Mouse (Mus musculus) heart, embryonic 14.5 days (tissue): ENCODE measurements at regions not wholly inside any gene's neighbourhood (a gene's known extent, or its start where the extent isn't known, plus 50 kb on each side); places are given as distances from the start of the nearest gene placed in this dataset.
A peak's percentile ranks its signal among the peaks of the same experiment; 100 is the strongest.

Source experiments
- ATAC-seq: fragments of 200-750 bp; cut with Nextera tagmentation; 2 replicates; pipeline ENCODE4 v1.8.0; 2017; ENCODE audit warnings: low read depth, moderate TSS enrichment; ENCODE audit not compliant: insufficient number of reproducible peaks, insufficient read depth, low FRiP score
- H3K27ac ChIP-seq, 2 experiments: fragments of 200-500 bp in 1 of 2; fragments of 300-500 bp in 1 of 2; sonication (generic) in 1 of 2; replicated peaks in 1 of 2; 2 replicates each; pipeline ENCODE4 v1.5.1; 2012 to 2014; ENCODE audit warnings: low read depth in 2 of 2, low read length in 2 of 2, control low read depth in 1 of 2, mild to moderate bottlenecking in 1 of 2, mixed read lengths in 1 of 2; ENCODE audit not compliant: control insufficient read depth in 1 of 2, insufficient read depth in 1 of 2
- H3K27me3 ChIP-seq: fragments of 300-500 bp; sonication (generic); 2 replicates; pipeline ENCODE4 v1.6.1; 2014; ENCODE audit warnings: mild to moderate bottlenecking, low read length, control low read depth; ENCODE audit not compliant: control insufficient read depth, insufficient read depth
- H3K36me3 ChIP-seq: fragments of 300-500 bp; sonication (generic); 2 replicates; pipeline ENCODE4 v1.6.1; 2014; ENCODE audit warnings: mild to moderate bottlenecking, control low read depth, low read length, mixed read lengths; ENCODE audit not compliant: control insufficient read depth, insufficient read depth
- H3K4me1 ChIP-seq, 2 experiments: fragments of 200-500 bp in 1 of 2; fragments of 300-500 bp in 1 of 2; sonication (generic) in 1 of 2; 2 replicates each; pipeline ENCODE4 v1.6.1; 2012 to 2014; ENCODE audit warnings: low read length in 2 of 2, control low read depth in 1 of 2, mixed read lengths in 1 of 2; ENCODE audit not compliant: control insufficient read depth in 2 of 2, insufficient read depth in 2 of 2
- H3K4me2 ChIP-seq: fragments of 300-500 bp; sonication (generic); 2 replicates; pipeline ENCODE4 v1.6.1; 2014; ENCODE audit warnings: mild to moderate bottlenecking, low read length
- H3K4me3 ChIP-seq, 2 experiments: fragments of 200-500 bp in 1 of 2; fragments of 300-500 bp in 1 of 2; sonication (generic) in 1 of 2; 2 replicates each; pipeline ENCODE4 v1.5.1; 2012 to 2014; ENCODE audit warnings: low read length in 2 of 2, mild to moderate bottlenecking in 2 of 2, control low read depth in 1 of 2, low read depth in 1 of 2, moderate library complexity in 1 of 2; ENCODE audit not compliant: control insufficient read depth in 1 of 2, insufficient read depth in 1 of 2
- H3K9ac ChIP-seq: fragments of 300-500 bp; sonication (generic); 2 replicates; pipeline ENCODE4 v1.6.1; 2014; ENCODE audit warnings: mild to moderate bottlenecking, low read length
- H3K9me3 ChIP-seq: fragments of 300-500 bp; sonication (generic); 2 replicates; pipeline ENCODE4 v1.6.1; 2016; ENCODE audit warnings: low read length, control low read depth; ENCODE audit not compliant: control insufficient read depth
- WGBS: fragments of 180-500 bp; shearing (Covaris S2); extraction: QIAGEN DNeasy Blood & Tissue Kit; methylation state at CpG from one replicate; pipeline ENCODE4 v1.1.7; 2014; 5-methylcytosine and 5-hydroxymethylcytosine counted together

- no peak for ATAC-seq
- WGBS, result 84% methylated on average over 3 of the region's 3 CpGs
- Histone ChIP-seq H3K27ac (no peak overlapping the region), H3K27me3 (no peaks in the 10 kb centered on the region), H3K9me3 (no peaks in the 10 kb centered on the region), H3K36me3 (no peaks in the 10 kb centered on the region), H3K4me2 (no peak overlapping the region), H3K9ac (no peak overlapping the region), H3K4me3 (no peak overlapping the region), H3K4me1 (no peaks in the 10 kb centered on the region)
Observed at GRCm38 (mm10) chr16:25532519-25533205, 150.9 kb upstream of the Trp63 start.

- Histone ChIP-seq H3K9ac (no peak overlapping the region), H3K4me3 (no peak overlapping the region), H3K27me3 (no peaks in the 10 kb centered on the region), H3K4me2 (no peak overlapping the region), H3K36me3 (no peaks in the 10 kb centered on the region), H3K4me1 (no peaks in the 10 kb centered on the region), H3K27ac (no peak overlapping the region), H3K9me3 (no peaks in the 10 kb centered on the region)
- ATAC-seq, result no peak
- WGBS, result 30% methylated on average over 4 of the region's 4 CpGs
Observed at GRCm38 (mm10) chr16:25533206-25533580, 150.4 kb upstream of the Trp63 start.

DNA sequence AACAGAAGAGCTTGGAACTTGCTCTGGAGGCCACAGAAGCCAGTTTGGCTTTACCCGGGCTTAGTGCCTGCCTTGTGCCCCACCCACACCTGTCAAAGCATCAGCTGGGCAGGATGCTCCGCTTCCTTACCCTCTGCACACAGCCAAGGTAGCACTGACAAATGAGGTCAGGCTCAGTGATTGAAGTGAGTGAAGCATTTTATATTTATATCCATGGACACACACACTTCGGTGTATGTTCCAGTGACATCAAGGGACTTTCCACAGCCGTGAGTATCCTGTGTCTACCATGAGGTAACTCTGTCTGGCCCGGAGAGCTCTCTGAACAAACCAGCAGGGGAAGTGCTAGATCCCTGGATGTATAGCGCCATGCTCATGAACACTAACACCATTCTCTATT, 147.0 kb upstream of the Trp63 start:
- no peaks in the 10 kb centered on the region for H3K9me3 ChIP-seq
- H3K36me3 ChIP-seq, result no peaks in the 10 kb centered on the region
- no peaks in the 10 kb centered on the region for H3K4me1 ChIP-seq
- H3K4me2 ChIP-seq, result no peak overlapping the region
- H3K4me3 ChIP-seq, result no peak overlapping the region
- 84% methylated on average over 6 of the region's 6 CpGs for WGBS
- no peak overlapping the region for H3K27ac ChIP-seq
- ATAC-seq, result no peak
- no peaks in the 10 kb centered on the region for H3K27me3 ChIP-seq
- H3K9ac ChIP-seq, result no peak overlapping the region

- Histone ChIP-seq H3K36me3 (no peaks in the 10 kb centered on the region), H3K4me1 (no peaks in the 10 kb centered on the region), H3K9me3 (no peaks in the 10 kb centered on the region), H3K4me3 (no peak overlapping the region), H3K27me3 (no peaks in the 10 kb centered on the region), H3K9ac (no peak overlapping the region), H3K27ac (no peak overlapping the region), H3K4me2 (no peak overlapping the region)
- ATAC-seq, result no peak
- 78% methylated on average over 8 of the region's 8 CpGs for WGBS
Observed at GRCm38 (mm10) chr16:25549542-25550110, 133.9 kb upstream of the Trp63 start.

DNA sequence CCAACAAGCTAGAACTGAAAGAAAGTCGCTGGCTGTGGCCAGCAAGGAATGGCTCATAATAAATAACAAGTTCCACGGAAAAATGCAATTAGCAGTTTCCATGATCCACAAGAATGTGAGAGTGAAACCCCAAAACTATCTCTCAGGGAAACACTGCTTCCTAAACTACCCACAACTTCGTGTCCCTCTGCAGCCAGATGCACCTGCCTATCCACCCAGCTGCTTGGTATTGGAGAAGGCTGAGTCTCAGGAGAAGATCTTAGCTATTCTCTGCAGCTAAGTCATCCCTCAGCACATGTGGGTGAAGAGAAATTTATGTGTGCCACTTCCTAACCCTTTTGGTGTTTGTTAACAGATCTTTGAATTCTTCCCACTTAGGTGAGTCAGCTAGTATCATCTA, 126.4 kb upstream of the Trp63 start:
- H3K27me3 ChIP-seq, result no peaks in the 10 kb centered on the region
- no peak overlapping the region for H3K4me3 ChIP-seq
- no peak overlapping the region for H3K9ac ChIP-seq
- H3K27ac ChIP-seq, result no peak overlapping the region
- WGBS, result 79% methylated on average over 3 of the region's 3 CpGs
- H3K4me1 ChIP-seq, result no peaks in the 10 kb centered on the region
- H3K36me3 ChIP-seq, result no peaks in the 10 kb centered on the region
- H3K9me3 ChIP-seq, result no peaks in the 10 kb centered on the region
- H3K4me2 ChIP-seq, result no peak overlapping the region
- ATAC-seq, result no peak

GRCm38 (mm10) chr16:25580216-25580615, 103.3 kb upstream of the Trp63 start:
- H3K4me1 ChIP-seq, result peaks cover 0 to 5% of the 10 kb centered on the region in 2 experiments; a peak in 1 of 4 replicates
- no peak overlapping the region for H3K27ac ChIP-seq
- ATAC-seq, result no peak
- no peak overlapping the region for H3K9ac ChIP-seq
- 81% methylated on average over 6 of the region's 6 CpGs for WGBS
- H3K4me3 ChIP-seq, result no peak overlapping the region
- no peaks in the 10 kb centered on the region for H3K9me3 ChIP-seq
- no peak overlapping the region for H3K4me2 ChIP-seq
- H3K36me3 ChIP-seq, result no peaks in the 10 kb centered on the region
- H3K27me3 ChIP-seq, result no peaks in the 10 kb centered on the region

DNA sequence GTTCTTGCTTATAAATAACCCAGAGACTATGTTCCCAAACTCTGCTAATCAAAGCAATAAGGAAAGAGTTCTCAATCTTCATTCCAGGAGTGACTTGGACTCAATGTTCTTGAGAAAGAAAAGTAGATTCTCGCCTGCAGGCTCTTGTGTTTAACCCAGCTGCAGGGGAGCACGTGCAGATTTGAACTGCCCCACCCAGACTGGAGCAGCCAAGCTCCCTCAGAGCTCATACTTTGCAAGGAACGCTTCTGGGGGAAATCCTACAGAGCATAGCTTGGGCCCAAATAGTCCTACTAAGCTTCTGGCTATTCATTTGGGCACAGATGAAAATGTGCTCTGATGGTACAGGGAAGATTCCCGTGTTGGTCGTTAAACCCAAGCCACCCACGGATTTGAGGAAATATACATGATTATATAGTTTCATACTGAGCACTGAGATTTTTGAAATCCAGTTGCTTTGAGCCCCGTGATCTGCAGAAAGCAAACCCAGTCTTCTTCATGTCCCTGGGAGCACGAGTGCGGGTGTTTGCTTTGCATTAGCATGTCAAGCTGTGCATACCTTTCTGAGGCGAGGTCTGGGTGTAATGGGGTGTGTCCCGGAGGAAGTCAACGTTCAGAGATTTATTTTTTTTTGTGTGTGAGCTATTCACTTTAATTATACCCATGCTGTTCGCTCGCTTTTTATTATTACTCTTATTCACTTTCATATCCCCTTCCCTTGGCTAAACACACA, 99.1 kb upstream of the Trp63 start:
- peak overlapping the region; percentile 46 for H3K4me2 ChIP-seq
- 60% methylated on average over 14 of the region's 14 CpGs for WGBS
- H3K27me3 ChIP-seq, result no peaks in the 10 kb centered on the region
- H3K36me3 ChIP-seq, result no peaks in the 10 kb centered on the region
- no peak overlapping the region for H3K9ac ChIP-seq
- H3K9me3 ChIP-seq, result no peaks in the 10 kb centered on the region
- no peak overlapping the region for H3K4me3 ChIP-seq
- ATAC-seq, result no peak
- no peak overlapping the region for H3K27ac ChIP-seq
- H3K4me1 ChIP-seq, result peaks cover 0 to 5% of the 10 kb centered on the region in 2 experiments; a peak in 1 of 4 replicates
